ENCODE assay signal across 17 mouse cellular contexts in the genomic region with DNA sequence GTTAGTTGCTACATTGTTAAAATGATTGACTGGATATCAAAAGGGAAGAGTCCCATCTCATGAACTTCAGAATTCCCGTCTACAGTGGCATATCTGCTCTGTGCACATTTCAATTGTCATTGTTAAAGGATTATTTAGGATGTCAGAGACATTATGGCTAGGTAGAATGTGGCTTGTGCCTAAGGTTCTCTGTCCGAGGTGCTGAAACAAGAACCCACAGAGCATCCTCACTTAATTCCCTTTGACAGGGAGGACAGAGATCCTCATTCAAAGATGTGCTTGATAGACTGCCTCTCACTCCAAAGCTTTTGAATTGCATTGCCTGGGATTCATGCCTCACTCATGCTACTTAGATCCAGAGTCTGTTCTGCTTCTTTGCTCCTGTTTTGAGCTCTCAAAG.
DNase-seq lines count a peak whose midpoint lies in the region; ATAC-seq and TF ChIP-seq lines count a peak whose summit lies in the region.
"Had no signal": no experiment of that assay in that cellular context is flagged by ENCODE, and none has a peak within 500 bp of the region (broad histone marks: within the 10 kb centered on the region; RNA-seq: fewer than 3 reads in every experiment).

No protein-coding gene starts in this region.

- ATAC-seq in heart, postnatal 0 days (ENCODE audit: insufficient read depth, low read depth), result no peak
- ATAC-seq in lung, embryonic 14.5 days (ENCODE audit: insufficient read depth), result no peak
- ATAC-seq in forebrain, embryonic 16.5 days, result no peak
- ATAC-seq: forebrain, embryonic 14.5 days; intestine, embryonic 15.5 days; midbrain, embryonic 15.5 days; Patski had no signal

- no peak for TF ChIP-seq EP300 in heart, postnatal 0 days (IDR thresholded peaks at IDR 0.05; ENCODE audit: low read depth)

- no peaks in the 10 kb centered on the region for H3K36me3 ChIP-seq in heart, postnatal 0 days (replicated peaks; ENCODE audit: control insufficient read depth, insufficient read depth, low read length)
- H3K36me3 ChIP-seq in lung, embryonic 14.5 days (ENCODE audit: insufficient read depth), result no peaks in the 10 kb centered on the region
- no peaks in the 10 kb centered on the region for H3K36me3 ChIP-seq in forebrain, embryonic 16.5 days (ENCODE audit: control insufficient read depth, insufficient read depth)
- H3K36me3 ChIP-seq: embryonic facial prominence, embryonic 15.5 days; intestine, embryonic 15.5 days; limb, embryonic 15.5 days; midbrain, embryonic 15.5 days had no signal

- H3K4me1 ChIP-seq in heart, postnatal 0 days (ENCODE audit: control insufficient read depth, insufficient read depth), result no peaks in the 10 kb centered on the region
- no peaks in the 10 kb centered on the region for H3K4me1 ChIP-seq in lung, embryonic 14.5 days (ENCODE audit: insufficient read depth)
- H3K4me1 ChIP-seq in forebrain, embryonic 16.5 days (replicated peaks; ENCODE audit: control insufficient read depth, insufficient read depth, low read length), result no peaks in the 10 kb centered on the region
- H3K4me1 ChIP-seq: embryonic facial prominence, embryonic 15.5 days; intestine, embryonic 15.5 days; limb, embryonic 15.5 days; midbrain, embryonic 15.5 days had no signal

- peak; percentile 11 for DNase-seq in heart, postnatal 0 days (ENCODE audit: low spot score)
- no peak for DNase-seq in heart, adult 8-10 months (ENCODE audit: low spot score)
- peak; percentile 79 for DNase-seq in lung, embryonic 14.5 days
- no peak for DNase-seq in lung, postnatal 4 days
- peak; percentile 68 for DNase-seq in embryo, embryonic 11 days
- DNase-seq in yolk sac, embryonic 10.5 days (ENCODE audit: low spot score), result peak; percentile 8
- DNase-seq in right cerebral cortex, postnatal 14 days, result no peak
- DNase-seq: B cell, adult 2 months; cerebellum, adult 11-12 months; gastrocnemius, postnatal 25 days had no signal

- no peak overlapping the region for H3K4me2 ChIP-seq in heart, postnatal 0 days (ENCODE audit: low read depth, low read length)
- no peak overlapping the region for H3K4me2 ChIP-seq in lung, embryonic 14.5 days
- H3K4me2 ChIP-seq in forebrain, embryonic 16.5 days (ENCODE audit: low read length), result no peak overlapping the region
- H3K4me2 ChIP-seq: embryonic facial prominence, embryonic 15.5 days; intestine, embryonic 15.5 days; limb, embryonic 15.5 days; midbrain, embryonic 15.5 days had no signal

- 0% methylated on average over 2 of the region's 2 CpGs for WGBS in heart, postnatal 0 days
- 2% methylated on average over 2 of the region's 2 CpGs for WGBS in lung, embryonic 14.5 days
- WGBS in forebrain, embryonic 16.5 days, result 4% methylated on average over 2 of the region's 2 CpGs

- no peaks in the 10 kb centered on the region for H3K27me3 ChIP-seq in heart, postnatal 0 days (ENCODE audit: control insufficient read depth, insufficient read depth, low read length)
- no peaks in the 10 kb centered on the region for H3K27me3 ChIP-seq in lung, embryonic 14.5 days (ENCODE audit: insufficient read depth, low read length)
- no peaks in the 10 kb centered on the region for H3K27me3 ChIP-seq in forebrain, embryonic 16.5 days (replicated peaks; ENCODE audit: control insufficient read depth, insufficient read depth, low read length)
- H3K27me3 ChIP-seq: embryonic facial prominence, embryonic 15.5 days; intestine, embryonic 15.5 days; midbrain, embryonic 15.5 days; Patski had no signal

- no peak overlapping the region for H3K9ac ChIP-seq in heart, postnatal 0 days (replicated peaks; ENCODE audit: low read depth, low read length)
- H3K9ac ChIP-seq in lung, embryonic 14.5 days, result no peak overlapping the region
- no peak overlapping the region for H3K9ac ChIP-seq in forebrain, embryonic 16.5 days (replicated peaks; ENCODE audit: low read depth, low read length)
- H3K9ac ChIP-seq: embryonic facial prominence, embryonic 15.5 days; intestine, embryonic 15.5 days; limb, embryonic 15.5 days; midbrain, embryonic 15.5 days had no signal

- no peak overlapping the region for H3K27ac ChIP-seq in heart, postnatal 0 days (ENCODE audit: low read depth)
- H3K27ac ChIP-seq in lung, embryonic 14.5 days (ENCODE audit: low read depth), result no peak overlapping the region
- H3K27ac ChIP-seq in forebrain, embryonic 16.5 days (ENCODE audit: low read length), result no peak overlapping the region
- H3K27ac ChIP-seq: embryonic facial prominence, embryonic 15.5 days; intestine, embryonic 15.5 days; limb, embryonic 15.5 days; midbrain, embryonic 15.5 days had no signal

- TF ChIP-seq CTCF in heart, postnatal 0 days (IDR thresholded peaks at IDR 0.05; ENCODE audit: low read depth), result no peak
- no peak for TF ChIP-seq CTCF in lung, embryonic 14.5 days (IDR thresholded peaks at IDR 0.05; ENCODE audit: low read depth)

- H3K9me3 ChIP-seq in heart, postnatal 0 days (replicated peaks; ENCODE audit: control insufficient read depth, low read length), result no peaks in the 10 kb centered on the region
- no peaks in the 10 kb centered on the region for H3K9me3 ChIP-seq in lung, embryonic 14.5 days (ENCODE audit: low read depth, low read length)
- no peaks in the 10 kb centered on the region for H3K9me3 ChIP-seq in forebrain, embryonic 16.5 days (ENCODE audit: control insufficient read depth, low read length)
- H3K9me3 ChIP-seq: embryonic facial prominence, embryonic 15.5 days; intestine, embryonic 15.5 days; limb, embryonic 15.5 days; midbrain, embryonic 15.5 days had no signal

- no peak overlapping the region for H3K4me3 ChIP-seq in heart, postnatal 0 days (ENCODE audit: low read depth, low read length)
- H3K4me3 ChIP-seq in lung, embryonic 14.5 days (ENCODE audit: low read depth, low read length), result no peak overlapping the region
- no peak overlapping the region for H3K4me3 ChIP-seq in forebrain, embryonic 16.5 days (replicated peaks; ENCODE audit: low read length)
- H3K4me3 ChIP-seq: embryonic facial prominence, embryonic 15.5 days; intestine, embryonic 15.5 days; limb, embryonic 15.5 days; midbrain, embryonic 15.5 days had no signal

Comparison
In these comparisons a context has a peak if more than half of its experiments do, and no peak if none do; other contexts are left out.
1. DNase-seq: peak in heart, postnatal 0 days (single experiment), lung, embryonic 14.5 days (single experiment), embryo, embryonic 11 days (single experiment) and yolk sac, embryonic 10.5 days (single experiment); none in heart, adult 8-10 months (single experiment), lung, postnatal 4 days (0 of 2) and right cerebral cortex, postnatal 14 days (single experiment).